Mouse (Mus musculus) cerebellum, adult 2 months (tissue): ENCODE measurements around the gene Dnm3.

Experiments
- CTCF ChIP-seq: fragments of 200-500 bp; IDR thresholded peaks from 2 replicates; pipeline ENCODE4 v1.5.1; 2011; ENCODE audit warnings: low read depth, mild to moderate bottlenecking, control low read depth, low read length, moderate library complexity, borderline replicate concordance; ENCODE audit not compliant: insufficient read depth
- POLR2A ChIP-seq: fragments of 200-500 bp; IDR thresholded peaks from 2 replicates; pipeline ENCODE4 v1.6.1; 2011; ENCODE audit warnings: low read length, control low read depth, borderline replicate concordance; ENCODE audit not compliant: insufficient read depth

DNA sequence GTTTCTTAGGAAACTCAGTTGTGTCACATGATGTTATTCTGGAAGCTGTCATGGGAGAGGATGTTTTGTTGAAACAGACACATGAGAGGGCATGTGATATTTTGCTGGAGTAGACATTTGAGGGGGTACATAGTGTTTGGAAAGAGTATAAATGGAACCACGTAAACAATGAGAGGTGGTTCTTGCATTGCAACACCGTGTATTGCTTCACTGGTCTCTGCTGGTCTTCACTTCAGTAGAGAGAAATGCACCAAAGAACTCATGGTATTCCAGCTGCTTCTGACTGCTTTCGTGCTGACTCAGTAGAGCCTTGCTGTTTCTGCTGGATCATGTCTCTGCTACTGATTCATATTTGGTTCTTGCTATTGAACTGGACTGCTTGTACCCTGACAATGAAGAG, 328.1 kb downstream of the Dnm3 start:
- TF ChIP-seq CTCF (no peak), POLR2A (no peak)
